Mouse (Mus musculus): ENCODE measurements around the gene Tgif1.

The Tgif1 gene

GRCm38 (mm10) chr17:70853436-70853905 lies at the start of gene Tgif1:
TSS of gene Tgif1 (minus strand) at chr17:70853546.
- DNase-seq, result peak; percentile 85

- no peak for DNase-seq
These were observed 47.3 kb upstream of the Tgif1 start for GRCm38 (mm10) chr17:70900660-70901059.

GRCm38 (mm10) chr17:70899642-70900041 lies 46.3 kb upstream of the Tgif1 start:
- no peak for DNase-seq

GRCm38 (mm10) chr17:70894867-70895266 lies 41.5 kb upstream of the Tgif1 start:
- DNase-seq, result no peak

DNA sequence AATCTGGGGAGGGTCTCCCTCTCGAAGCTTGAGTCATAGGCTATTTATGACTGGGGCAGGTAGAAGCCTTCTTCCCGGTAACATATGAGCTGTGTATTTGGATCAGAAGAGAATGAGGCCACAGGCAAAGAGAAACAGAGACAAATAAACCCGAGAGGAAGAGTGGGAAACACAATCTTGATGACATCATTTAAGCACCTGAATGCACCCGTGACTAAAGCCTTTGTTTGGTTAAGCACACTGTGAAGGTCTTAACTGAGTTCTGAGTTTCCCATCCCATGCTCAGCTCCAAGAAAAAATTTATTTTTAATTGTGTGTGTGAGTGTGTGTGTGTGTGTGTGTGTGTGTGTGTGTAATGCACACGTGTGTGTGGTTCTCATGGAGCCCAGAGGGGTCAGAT lies 39.8 kb upstream of the Tgif1 start:
- DNase-seq, result no peak

- no peak for DNase-seq
These were observed 39.1 kb upstream of the Tgif1 start for GRCm38 (mm10) chr17:70892288-70893096.

DNA sequence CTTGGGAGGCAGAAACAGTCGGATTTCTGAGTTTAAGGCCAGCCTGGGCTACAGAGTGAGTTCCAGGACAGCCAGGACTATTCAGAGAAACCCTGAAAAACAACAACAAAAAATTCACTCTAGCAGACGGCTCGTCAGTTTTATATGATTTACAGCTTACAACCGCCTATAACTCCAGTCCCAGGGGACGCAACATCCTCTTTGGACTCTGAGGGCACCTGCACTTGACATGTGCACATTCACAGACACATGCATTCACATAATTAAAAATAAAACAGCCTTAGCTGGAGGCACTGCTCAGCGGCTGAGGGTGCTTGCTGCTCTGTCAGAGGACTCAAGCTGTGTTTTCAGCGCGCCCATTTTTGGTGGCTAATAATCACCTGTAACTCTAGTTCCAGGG lies 37.2 kb upstream of the Tgif1 start:
- DNase-seq, result no peak

DNA sequence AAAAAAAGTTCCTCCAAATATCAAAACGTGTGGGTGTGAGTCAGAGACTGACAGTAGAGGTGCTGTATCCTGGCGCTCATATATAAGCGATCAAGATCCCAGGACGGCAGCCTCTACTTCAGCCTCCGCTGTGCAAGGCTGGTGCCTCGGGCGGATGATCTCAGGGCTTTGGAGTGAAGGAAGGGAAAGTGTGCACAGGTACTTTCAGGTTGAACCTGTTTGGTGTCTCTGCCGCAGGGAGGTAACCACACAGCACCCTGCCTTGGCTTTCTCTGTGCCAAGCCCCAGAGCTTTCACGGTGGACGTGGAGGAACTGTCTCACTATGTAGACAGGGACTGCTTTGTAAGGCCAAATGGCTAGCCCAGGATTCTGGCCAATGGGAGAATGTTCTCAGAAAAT lies 35.3 kb upstream of the Tgif1 start:
- no peak for DNase-seq

DNA sequence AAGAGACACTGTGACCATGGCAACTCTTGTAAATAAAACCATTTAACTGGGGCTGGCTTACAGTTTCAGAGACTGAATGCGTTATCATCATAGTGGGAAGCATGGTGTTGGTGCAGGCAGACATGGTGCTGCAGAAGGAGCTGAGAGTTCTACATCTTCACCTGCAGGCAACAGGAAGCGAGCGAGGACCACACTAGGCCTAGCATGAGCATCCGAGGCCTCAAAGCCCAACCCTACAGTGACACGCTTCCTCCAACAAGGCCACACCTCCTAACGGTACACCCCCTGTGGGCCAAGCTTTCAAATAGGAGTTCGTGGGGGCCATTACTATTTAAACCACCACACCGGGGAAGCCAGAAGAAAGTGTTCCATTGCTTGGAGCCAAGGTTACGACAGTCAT lies 34.5 kb upstream of the Tgif1 start:
- DNase-seq, result no peak

GRCm38 (mm10) chr17:70886641-70887391 lies 33.5 kb upstream of the Tgif1 start:
- DNase-seq, result no peak

GRCm38 (mm10) chr17:70885868-70886267 lies 32.5 kb upstream of the Tgif1 start:
- DNase-seq, result no peak

DNA sequence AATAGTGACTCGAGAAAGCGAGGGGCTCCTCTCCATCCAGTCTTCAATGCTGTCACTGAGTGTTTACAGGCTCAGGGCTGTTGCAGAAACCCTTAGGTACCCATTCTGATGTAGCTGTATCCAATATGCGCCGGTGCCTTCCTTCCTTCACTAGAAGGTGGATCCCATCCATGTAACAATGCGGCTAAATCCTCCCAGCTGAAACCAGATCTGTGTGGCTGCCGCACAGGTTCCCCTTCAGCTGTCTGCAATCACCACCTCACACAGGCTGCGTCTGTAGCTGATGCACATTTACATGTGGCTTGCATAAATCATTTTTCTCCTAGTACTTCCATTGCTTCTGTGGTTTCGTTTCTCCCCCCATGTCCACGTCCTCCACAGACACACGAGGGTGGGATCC lies 28.6 kb upstream of the Tgif1 start:
- no peak for DNase-seq

- DNase-seq, result no peak
These were observed 27.8 kb upstream of the Tgif1 start for GRCm38 (mm10) chr17:70881194-70881593.

DNA sequence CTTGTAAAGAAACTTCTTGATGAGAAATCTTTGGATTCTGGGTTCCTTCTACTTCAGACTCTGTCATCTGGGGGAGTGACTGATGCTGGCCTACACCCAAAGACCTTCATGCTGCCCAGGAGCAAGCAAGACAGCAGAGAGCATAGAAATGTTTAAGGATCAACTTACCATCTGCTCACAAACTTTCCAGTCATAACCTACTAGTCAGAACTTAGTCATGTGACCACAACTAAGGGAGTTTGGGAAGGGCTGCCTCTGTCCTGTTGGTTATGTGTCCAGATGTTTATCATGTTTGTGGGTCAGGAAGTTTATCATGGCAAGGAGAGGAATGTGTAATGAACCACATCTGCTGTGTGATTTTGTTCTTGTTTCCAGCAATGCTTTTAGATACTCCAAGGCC lies 24.9 kb upstream of the Tgif1 start:
- no peak for DNase-seq

DNA sequence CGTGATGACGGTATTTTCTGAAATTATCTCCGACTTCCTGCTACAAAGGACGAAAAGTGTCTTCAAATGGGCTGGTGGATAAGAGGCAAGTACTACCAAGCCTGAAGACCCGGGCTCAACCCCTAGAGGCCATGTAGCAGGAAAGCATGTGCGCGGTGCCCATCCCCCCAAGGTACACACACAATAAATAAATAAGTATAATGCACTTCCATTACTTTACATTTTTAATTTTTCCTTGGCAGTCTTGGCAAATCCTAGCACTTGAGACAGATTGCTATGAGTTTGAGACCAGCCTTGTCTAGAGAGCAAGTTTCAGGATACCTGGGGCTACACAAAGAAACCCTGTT lies 20.4 kb upstream of the Tgif1 start:
- DNase-seq, result no peak

GRCm38 (mm10) chr17:70872936-70873777 lies 19.8 kb upstream of the Tgif1 start:
- no peak for DNase-seq

DNA sequence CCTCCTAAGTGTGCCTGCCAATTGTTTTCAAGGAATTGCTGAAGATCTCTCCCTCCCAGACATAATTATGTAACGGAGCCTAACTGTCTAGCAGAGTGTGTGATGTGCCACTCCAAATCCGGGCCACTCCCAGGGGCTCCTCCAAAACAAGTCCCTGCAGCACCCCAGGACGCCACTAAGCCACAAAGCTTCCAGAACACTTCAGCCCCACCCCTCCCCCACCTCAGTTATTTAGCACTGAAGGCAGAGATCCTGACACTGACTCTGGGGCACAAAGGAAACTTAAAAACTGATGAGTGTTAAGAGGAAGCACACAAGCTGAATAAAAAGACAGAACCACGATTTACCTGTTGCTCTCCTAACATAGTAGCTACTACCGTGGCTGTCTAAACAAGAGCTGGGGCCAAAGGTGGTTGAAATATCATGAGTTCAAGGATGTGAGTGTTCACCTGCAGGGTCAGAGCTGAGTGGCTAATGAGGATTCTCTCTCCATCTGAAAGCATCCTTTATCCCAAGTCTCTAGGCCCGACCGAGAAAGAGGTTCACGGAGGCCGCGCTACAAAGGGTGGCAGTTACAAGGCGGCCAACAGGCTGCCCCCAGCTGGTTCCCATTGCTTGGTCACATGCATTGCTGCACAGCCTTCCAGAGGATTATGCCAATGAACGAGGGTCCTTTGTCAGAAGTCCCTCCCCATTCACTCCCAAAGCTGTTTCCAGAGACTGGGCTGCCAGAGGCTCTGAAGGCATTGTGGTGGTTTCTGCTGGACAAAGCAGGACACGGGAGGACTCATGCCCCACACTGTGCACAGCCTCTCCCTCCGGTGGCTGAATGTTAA lies 19.0 kb upstream of the Tgif1 start:
- peak; percentile 30 for DNase-seq

GRCm38 (mm10) chr17:70871676-70872075 lies 18.3 kb upstream of the Tgif1 start:
- DNase-seq, result no peak

- DNase-seq, result no peak
These were observed 17.2 kb upstream of the Tgif1 start for GRCm38 (mm10) chr17:70870581-70870980.

GRCm38 (mm10) chr17:70868577-70869229 lies 15.4 kb upstream of the Tgif1 start:
- DNase-seq, result no peak

DNA sequence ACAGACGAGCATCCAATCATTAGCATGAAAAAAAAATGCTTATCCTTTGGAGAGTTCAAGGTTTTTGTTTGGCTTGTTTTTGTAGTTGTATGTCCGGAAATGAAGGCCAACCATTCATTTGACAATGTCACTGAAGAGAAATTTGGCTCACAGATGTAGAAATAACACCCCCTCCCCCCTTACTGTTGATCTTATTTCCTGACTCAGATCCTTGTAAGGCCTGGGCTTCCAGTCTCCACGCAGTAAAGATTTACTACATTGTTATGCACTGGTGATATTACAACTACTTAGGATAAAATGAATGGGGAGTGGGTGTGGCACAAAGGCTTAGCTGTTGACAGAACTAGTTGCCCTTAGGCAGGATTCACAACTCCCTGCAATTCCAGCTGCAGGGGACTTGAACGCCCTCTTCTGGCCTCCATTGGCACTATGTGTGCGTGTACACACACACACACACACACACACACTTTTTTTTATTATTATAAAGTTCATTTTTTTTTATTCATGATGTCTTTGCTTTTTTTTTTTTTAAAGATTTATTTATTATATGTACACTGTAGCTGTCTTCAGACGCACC lies 13.3 kb upstream of the Tgif1 start:
- no peak for DNase-seq
